Mouse (Mus musculus) heart, embryonic 13.5 days (tissue): ENCODE results near the gene Phf3. TPM values are rescaled to one million over a fixed set of nuclear protein-coding genes. Genes with fewer than 3 reads are reported as not detected.

ENCODE experiments used
- ATAC-seq: fragments of 200-750 bp; cut with Nextera tagmentation; 2 replicates; pipeline ENCODE4 v1.8.0; 2017; ENCODE audit warnings: moderate TSS enrichment; ENCODE audit not compliant: insufficient number of reproducible peaks, low FRiP score, low TSS enrichment; ENCODE audit errors: extremely low read depth
- H3K27ac ChIP-seq: fragments of 300-500 bp; sonication (generic); replicated peaks from 2 replicates; pipeline ENCODE4 v1.5.1; 2015; ENCODE audit warnings: moderate library complexity, mild to moderate bottlenecking, inconsistent platforms
- H3K27me3 ChIP-seq: fragments of 300-500 bp; sonication (generic); replicated peaks from 2 replicates; pipeline ENCODE4 v1.6.1; 2015; ENCODE audit warnings: mild to moderate bottlenecking, inconsistent platforms
- H3K36me3 ChIP-seq: fragments of 300-500 bp; sonication (generic); 2 replicates; pipeline ENCODE4 v1.6.1; 2015; ENCODE audit warnings: mild to moderate bottlenecking, inconsistent platforms
- H3K4me1 ChIP-seq: fragments of 300-500 bp; sonication (generic); 2 replicates; pipeline ENCODE4 v1.6.1; 2015; ENCODE audit warnings: inconsistent platforms
- H3K4me2 ChIP-seq: fragments of 300-500 bp; sonication (generic); 2 replicates; pipeline ENCODE4 v1.6.1; 2015; ENCODE audit warnings: inconsistent platforms, mild to moderate bottlenecking, moderate library complexity
- H3K4me3 ChIP-seq: fragments of 300-500 bp; sonication (generic); 2 replicates; pipeline ENCODE4 v1.5.1; 2015; ENCODE audit warnings: moderate library complexity, mild to moderate bottlenecking, inconsistent platforms
- H3K9ac ChIP-seq: fragments of 300-500 bp; sonication (generic); 2 replicates; pipeline ENCODE4 v1.6.1; 2015; ENCODE audit warnings: inconsistent platforms, mild to moderate bottlenecking, moderate library complexity
- H3K9me3 ChIP-seq: fragments of 300-500 bp; sonication (generic); 2 replicates; pipeline ENCODE4 v1.6.1; 2016; ENCODE audit warnings: inconsistent platforms
- WGBS: fragments of 180-500 bp; shearing (Covaris S2); methylation state at CpG from one replicate; pipeline ENCODE4 v1.1.7; 2015; ENCODE audit warnings: mixed read lengths; 5-methylcytosine and 5-hydroxymethylcytosine counted together
- polyA plus RNA-seq: library from polyadenylated mRNA; unstranded; fragments of >200 nt; fragmentation: Nextera tagmentation; extraction: Ambion mirVana; gene quantifications from 2 replicates; pipeline ENCODE4 v1.2.1, GENCODE M21; 2015

Gene Phf3
- polyA plus RNA-seq, 1 experiment from 2014 or later = 22.8 TPM

DNA sequence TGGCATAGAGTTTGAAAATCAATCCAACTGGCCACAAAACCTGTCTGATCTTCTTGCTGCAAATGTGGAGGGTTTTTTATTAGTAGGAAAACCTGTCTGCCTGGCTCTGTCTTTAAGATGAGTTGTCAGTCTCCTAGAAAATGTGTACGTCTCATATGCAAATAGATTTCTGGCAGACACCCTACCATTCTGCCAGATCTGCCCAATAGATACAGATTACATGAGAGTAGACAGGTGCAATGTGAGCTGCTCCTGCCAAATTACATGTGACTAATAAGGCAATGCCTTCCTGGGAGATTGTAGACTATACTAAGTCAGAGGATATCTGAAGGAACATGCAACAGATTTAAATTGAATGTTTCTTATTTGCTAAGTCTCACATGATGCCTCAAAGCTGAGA is 83.5 kb downstream of the Phf3 start:
- Histone ChIP-seq H3K4me1 (peaks cover 27% of the 10 kb centered on the region), H3K27ac (no peak overlapping the region), H3K36me3 (no peaks in the 10 kb centered on the region), H3K27me3 (no peaks in the 10 kb centered on the region), H3K9ac (no peak overlapping the region), H3K9me3 (0 out of 2 replicates have a peak, but pooled peaks cover 3% of the 10 kb centered on the region), H3K4me2 (no peak overlapping the region), H3K4me3 (no peak overlapping the region)
- no peak for ATAC-seq
- 61% methylated on average over 1 of the region's 1 CpGs for WGBS

DNA sequence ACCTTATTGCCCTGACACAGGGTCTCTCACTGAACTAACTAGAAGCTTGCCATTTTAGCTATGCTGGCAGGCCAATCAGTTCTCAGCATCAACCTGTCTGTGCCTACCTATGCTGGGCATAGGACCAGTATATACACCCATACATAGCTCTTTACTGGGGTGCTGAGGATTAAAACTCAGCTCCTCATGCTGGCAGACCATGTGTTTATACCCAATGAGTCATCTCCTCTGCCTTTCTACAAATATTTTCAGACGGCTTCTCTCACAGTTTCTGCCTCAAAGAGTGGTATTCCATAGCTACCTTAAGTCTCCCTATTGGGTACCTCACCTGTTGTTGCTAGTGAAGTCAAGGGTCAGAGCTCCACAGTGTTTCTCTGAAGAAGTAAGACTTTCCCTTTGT is 84.0 kb downstream of the Phf3 start:
- WGBS = 61% methylated on average over 1 of the region's 1 CpGs
- no peak for ATAC-seq
- H3K4me3 ChIP-seq = no peak overlapping the region
- H3K27me3 ChIP-seq = no peaks in the 10 kb centered on the region
- H3K4me1 ChIP-seq = peaks cover 27% of the 10 kb centered on the region
- no peak overlapping the region for H3K9ac ChIP-seq
- H3K9me3 ChIP-seq = 0 out of 2 replicates have a peak, but pooled peaks cover 3% of the 10 kb centered on the region
- no peaks in the 10 kb centered on the region for H3K36me3 ChIP-seq
- H3K27ac ChIP-seq = no peak overlapping the region
- H3K4me2 ChIP-seq = no peak overlapping the region

DNA sequence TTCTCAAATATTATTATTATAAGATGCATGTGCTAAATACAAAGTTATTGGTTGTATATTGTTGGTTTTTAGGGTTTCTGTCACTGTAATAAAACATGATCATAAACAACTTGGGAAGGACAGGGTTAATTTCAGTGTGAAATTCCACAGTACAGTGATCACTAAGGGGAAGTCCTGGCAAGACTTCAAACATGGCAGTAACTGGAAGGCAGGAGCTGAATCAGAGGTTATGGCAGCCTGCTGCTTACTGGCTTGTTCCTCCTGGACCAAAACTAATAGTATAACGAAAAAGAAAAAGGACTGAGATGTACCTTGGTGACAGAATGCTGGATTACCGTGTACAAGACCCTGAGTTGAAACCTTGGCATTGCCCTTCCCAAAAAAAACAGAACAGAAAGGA is 84.7 kb downstream of the Phf3 start:
- H3K4me2 ChIP-seq = no peak overlapping the region; the same call in 1 of the 2 replicates
- H3K4me1 ChIP-seq = peaks cover 27% of the 10 kb centered on the region
- no peak overlapping the region for H3K9ac ChIP-seq
- no peaks in the 10 kb centered on the region for H3K36me3 ChIP-seq
- no peak overlapping the region for H3K4me3 ChIP-seq
- WGBS = 64% methylated on average over 2 of the region's 2 CpGs
- H3K27me3 ChIP-seq = no peaks in the 10 kb centered on the region
- H3K9me3 ChIP-seq = 0 out of 2 replicates have a peak, but pooled peaks cover 3% of the 10 kb centered on the region
- H3K27ac ChIP-seq = no peak overlapping the region
- no peak for ATAC-seq

DNA sequence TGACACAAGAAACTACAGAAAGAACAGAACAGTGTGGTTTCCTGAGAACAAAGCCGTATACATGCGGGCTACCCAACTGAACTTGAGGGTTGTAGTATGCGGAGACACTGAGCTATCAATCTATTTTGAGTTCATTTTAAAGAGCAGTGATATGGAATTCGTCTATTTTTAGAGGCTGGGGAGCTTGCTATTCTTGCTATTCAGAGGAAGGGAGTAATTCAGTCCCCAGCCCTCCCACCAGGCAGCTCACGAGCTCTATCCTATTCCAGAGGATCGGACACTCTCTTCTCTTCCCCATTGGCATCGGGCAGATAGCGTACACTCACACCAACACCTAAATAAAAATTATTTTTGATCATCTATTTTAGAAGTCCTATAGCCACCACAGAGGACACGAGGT is 87.1 kb downstream of the Phf3 start:
- Histone ChIP-seq H3K9ac (peak overlapping the region; percentile 44), H3K4me2 (peak overlapping the region; percentile 51), H3K4me3 (0 out of 2 replicates have a peak overlapping the region, but pooled peaks have one; percentile 9), H3K27ac (peak overlapping the region; percentile 94), H3K9me3 (0 out of 2 replicates have a peak, but pooled peaks cover 3% of the 10 kb centered on the region), H3K27me3 (no peaks in the 10 kb centered on the region), H3K36me3 (no peaks in the 10 kb centered on the region), H3K4me1 (peaks cover 27% of the 10 kb centered on the region)
- 29% methylated on average over 9 of the region's 9 CpGs for WGBS
- no peak for ATAC-seq

DNA sequence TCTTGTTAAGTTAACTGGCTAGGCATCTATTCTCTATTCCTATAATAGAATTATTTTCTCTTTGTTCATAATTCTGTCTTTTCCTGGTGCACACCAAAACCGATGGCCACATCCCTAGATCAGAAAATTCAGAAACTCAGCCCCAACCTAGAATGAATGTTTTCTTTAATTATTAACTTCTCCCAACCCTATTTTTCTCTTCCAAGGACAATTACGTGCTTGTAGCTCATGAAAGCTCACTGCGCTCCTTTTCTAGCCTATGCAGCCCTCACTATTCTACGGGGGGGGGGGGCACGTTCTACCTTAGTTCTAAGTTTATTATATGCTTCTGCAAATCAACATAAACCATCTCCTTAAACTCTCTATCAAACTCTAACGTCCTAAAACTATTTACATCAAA is 90.0 kb downstream of the Phf3 start:
- Histone ChIP-seq H3K4me1 (peaks cover 19% of the 10 kb centered on the region), H3K9ac (no peak overlapping the region), H3K27ac (no peak overlapping the region), H3K4me2 (no peak overlapping the region), H3K9me3 (no peaks in the 10 kb centered on the region), H3K27me3 (no peaks in the 10 kb centered on the region), H3K36me3 (no peaks in the 10 kb centered on the region), H3K4me3 (no peak overlapping the region)
- no peak for ATAC-seq
- 81% methylated on average over 6 of the region's 6 CpGs for WGBS

DNA sequence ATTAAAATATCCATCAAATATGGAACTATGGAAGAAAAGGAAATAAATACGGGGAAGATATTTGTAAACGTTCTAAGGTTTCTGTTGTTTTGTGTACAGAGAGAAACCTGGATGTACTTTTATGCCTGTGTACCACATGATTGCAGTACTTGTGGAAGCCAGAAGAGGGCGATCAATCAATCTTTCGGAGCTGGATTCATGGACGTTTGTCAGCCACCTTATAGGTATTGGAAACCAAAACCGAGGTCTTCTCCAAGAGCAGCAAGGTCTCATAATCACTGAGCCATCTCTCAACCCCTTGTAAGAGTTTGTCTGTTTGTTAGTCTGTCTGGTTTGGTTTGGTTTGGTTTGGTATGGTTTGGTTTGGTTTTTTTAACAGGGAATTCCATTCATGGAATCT is 93.4 kb downstream of the Phf3 start:
- WGBS = 36% methylated on average over 6 of the region's 6 CpGs
- H3K9ac ChIP-seq = no peak overlapping the region

DNA sequence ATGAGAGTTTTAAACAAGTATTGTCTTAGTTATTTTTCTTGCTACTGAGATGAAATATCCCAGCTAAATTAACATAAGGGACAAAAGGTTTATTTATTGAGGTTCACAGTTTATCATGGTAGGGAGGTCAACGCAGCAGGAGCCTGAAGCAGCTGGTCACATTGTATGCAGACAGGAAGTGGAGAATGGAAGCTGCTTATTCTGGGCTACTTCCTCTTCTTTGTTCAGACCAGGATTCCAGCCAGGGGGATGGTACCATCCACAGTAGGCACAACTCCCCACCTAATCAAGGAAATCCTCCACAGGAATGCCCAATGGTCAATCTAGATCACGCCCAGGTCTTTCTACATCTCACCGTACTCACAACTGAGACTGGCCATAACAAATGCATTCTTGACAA is 94.2 kb downstream of the Phf3 start:
- H3K9me3 ChIP-seq = no peaks in the 10 kb centered on the region
- no peak for ATAC-seq
- no peak overlapping the region for H3K4me2 ChIP-seq
- 0 out of 2 replicates have a peak, but pooled peaks cover 3% of the 10 kb centered on the region for H3K4me1 ChIP-seq
- H3K27ac ChIP-seq = no peak overlapping the region
- no peaks in the 10 kb centered on the region for H3K36me3 ChIP-seq
- H3K27me3 ChIP-seq = no peaks in the 10 kb centered on the region
- no peak overlapping the region for H3K9ac ChIP-seq
- WGBS = 82% methylated on average over 3 of the region's 3 CpGs
- no peak overlapping the region for H3K4me3 ChIP-seq

More for the DNA sequence above, 93.4 kb downstream of the Phf3 start:
- Histone ChIP-seq H3K4me1 (0 out of 2 replicates have a peak, but pooled peaks cover 3% of the 10 kb centered on the region), H3K36me3 (no peaks in the 10 kb centered on the region), H3K27me3 (no peaks in the 10 kb centered on the region), H3K4me3 (no peak overlapping the region), H3K9me3 (no peaks in the 10 kb centered on the region), H3K27ac (no peak overlapping the region), H3K4me2 (no peak overlapping the region)
- no peak for ATAC-seq

DNA sequence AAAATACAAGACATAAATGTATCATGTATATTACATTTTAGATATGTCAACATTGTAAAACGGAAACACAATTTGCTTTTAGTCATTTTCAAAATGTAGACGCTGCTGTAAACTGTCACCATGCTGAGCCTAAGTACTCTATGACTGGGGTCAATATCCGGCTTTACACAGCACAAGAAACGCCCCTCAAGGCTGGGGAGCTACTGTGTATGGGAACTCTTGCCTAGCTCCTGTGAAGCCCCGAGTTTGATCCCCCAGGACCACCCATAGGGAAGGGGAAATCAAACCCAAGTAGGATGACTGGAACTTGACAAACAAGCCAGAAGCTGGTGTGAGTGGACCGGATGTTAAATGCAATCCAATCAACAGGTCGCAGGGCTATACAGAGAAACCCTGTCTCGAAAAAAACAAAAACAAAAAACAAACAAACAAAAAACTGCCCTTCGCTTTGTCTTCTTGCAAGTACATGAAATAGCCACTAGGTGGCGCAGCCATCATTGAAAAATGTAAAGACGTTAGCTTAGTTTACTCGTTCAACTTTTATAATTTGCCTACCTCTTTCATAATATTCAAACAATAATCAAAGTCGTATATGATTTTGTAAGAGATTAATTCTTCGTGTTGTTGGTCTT is 95.2 kb downstream of the Phf3 start:
- no peaks in the 10 kb centered on the region for H3K36me3 ChIP-seq
- no peak for ATAC-seq
- no peak overlapping the region for H3K4me3 ChIP-seq
- H3K27me3 ChIP-seq = no peaks in the 10 kb centered on the region
- 0 out of 2 replicates have a peak, but pooled peaks cover 3% of the 10 kb centered on the region for H3K4me1 ChIP-seq
- H3K9me3 ChIP-seq = no peaks in the 10 kb centered on the region
- peak overlapping the region; percentile 52 for H3K4me2 ChIP-seq
- H3K9ac ChIP-seq = peak overlapping the region; percentile 69
- 16% methylated on average over 14 of the region's 14 CpGs for WGBS
- no peak overlapping the region for H3K27ac ChIP-seq

DNA sequence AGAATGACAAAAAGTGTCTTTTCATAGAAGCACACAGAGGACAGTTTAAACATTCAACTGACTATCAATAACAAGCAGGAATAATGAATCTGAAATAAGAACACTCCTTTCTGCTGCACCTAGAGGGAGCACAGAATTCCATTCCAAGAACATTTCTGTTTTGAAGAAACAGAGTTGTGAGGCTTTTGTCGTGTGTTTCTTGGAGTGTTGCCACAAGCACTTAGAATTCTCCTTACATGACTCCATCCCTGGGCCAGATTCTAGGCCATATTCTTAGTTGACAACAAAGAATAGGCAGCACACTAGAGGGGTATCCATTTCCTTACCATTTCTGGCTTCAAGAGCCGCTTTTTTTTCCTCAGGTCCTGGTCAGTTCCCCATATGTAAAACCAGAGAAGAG is 97.5 kb downstream of the Phf3 start:
- 0 out of 2 replicates have a peak, but pooled peaks cover 3% of the 10 kb centered on the region for H3K4me1 ChIP-seq
- H3K27me3 ChIP-seq = no peaks in the 10 kb centered on the region
- no peak overlapping the region for H3K4me3 ChIP-seq
- H3K36me3 ChIP-seq = no peaks in the 10 kb centered on the region
- no peak overlapping the region for H3K27ac ChIP-seq
- ATAC-seq = no peak
- no peak overlapping the region for H3K9ac ChIP-seq
- no peak overlapping the region for H3K4me2 ChIP-seq
- H3K9me3 ChIP-seq = no peaks in the 10 kb centered on the region
- WGBS = 46% methylated on average over 2 of the region's 2 CpGs

DNA sequence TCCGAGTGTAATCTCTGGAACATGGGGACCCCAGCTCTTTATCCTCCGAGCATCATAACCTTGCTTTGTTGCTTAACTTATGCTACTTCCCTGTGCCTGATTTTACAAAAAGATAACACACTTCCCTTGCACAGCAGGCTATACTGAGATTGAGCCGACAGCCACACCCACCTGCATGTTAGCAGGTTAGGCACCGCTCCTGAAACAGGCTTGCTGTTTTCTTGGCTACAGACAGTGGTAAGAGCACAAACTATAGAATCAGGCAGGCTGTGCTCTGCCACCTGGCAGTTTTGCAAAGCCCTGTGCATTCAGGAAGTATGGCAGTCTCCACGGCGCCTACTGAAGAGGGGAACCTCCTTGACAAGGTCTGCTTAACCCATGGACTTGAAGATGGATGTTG is 100.1 kb downstream of the Phf3 start:
- Histone ChIP-seq H3K9ac (no peak overlapping the region), H3K4me3 (no peak overlapping the region), H3K9me3 (no peaks in the 10 kb centered on the region), H3K4me1 (0 out of 2 replicates have a peak, but pooled peaks cover 3% of the 10 kb centered on the region), H3K27ac (no peak overlapping the region), H3K27me3 (no peaks in the 10 kb centered on the region), H3K36me3 (no peaks in the 10 kb centered on the region), H3K4me2 (no peak overlapping the region)
- 74% methylated on average over 6 of the region's 6 CpGs for WGBS
- ATAC-seq = no peak

DNA sequence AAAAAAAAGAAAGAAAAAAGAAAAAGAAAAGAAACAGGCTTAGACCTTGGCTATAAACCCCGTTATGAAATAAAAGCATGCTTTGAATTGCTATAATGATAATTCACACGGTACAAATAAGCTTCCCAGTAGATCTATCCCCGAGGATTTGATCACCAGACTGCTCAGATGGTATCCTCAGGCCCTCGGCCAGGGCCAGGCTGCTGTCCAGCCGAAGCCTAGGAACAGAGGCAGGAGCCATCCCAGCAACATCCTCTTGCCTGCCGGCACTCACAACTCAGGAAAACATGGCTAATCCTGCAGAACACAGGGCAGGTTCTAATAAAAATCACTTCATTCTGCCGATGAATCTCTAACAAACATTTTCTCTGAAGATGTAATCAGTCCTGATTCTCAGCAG is 100.9 kb downstream of the Phf3 start:
- no peak overlapping the region for H3K4me3 ChIP-seq
- H3K9me3 ChIP-seq = no peaks in the 10 kb centered on the region
- ATAC-seq = no peak
- no peaks in the 10 kb centered on the region for H3K36me3 ChIP-seq
- no peaks in the 10 kb centered on the region for H3K27me3 ChIP-seq
- no peaks in the 10 kb centered on the region for H3K4me1 ChIP-seq
- WGBS = 67% methylated on average over 7 of the region's 7 CpGs
- no peak overlapping the region for H3K4me2 ChIP-seq
- no peak overlapping the region for H3K9ac ChIP-seq
- H3K27ac ChIP-seq = no peak overlapping the region

DNA sequence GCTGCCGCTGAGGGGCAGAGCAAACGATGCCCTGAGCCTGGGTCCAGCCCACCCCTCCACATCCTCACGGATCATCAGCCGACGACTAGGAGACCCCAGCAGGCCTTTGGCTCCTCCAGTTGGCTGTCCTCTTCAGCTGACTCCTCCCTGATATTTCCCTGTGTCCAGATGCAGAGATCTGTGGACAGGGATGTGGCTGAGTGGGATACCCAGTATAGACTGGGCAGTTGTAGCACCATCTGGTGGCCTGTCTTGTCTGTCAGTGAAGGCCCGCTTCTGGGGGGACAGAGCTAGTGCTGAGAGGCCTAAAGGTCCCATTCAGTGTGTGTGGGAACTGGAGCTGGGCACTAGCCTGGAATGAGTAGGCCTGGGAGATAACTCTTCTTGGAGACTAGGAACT is 101.9 kb downstream of the Phf3 start:
- no peak for ATAC-seq
- no peaks in the 10 kb centered on the region for H3K36me3 ChIP-seq
- H3K9me3 ChIP-seq = no peaks in the 10 kb centered on the region
- no peaks in the 10 kb centered on the region for H3K27me3 ChIP-seq
- no peak overlapping the region for H3K4me3 ChIP-seq
- H3K4me1 ChIP-seq = no peaks in the 10 kb centered on the region
- WGBS = 63% methylated on average over 6 of the region's 6 CpGs
- H3K4me2 ChIP-seq = no peak overlapping the region
- H3K27ac ChIP-seq = no peak overlapping the region
- H3K9ac ChIP-seq = no peak overlapping the region
